Mouse (Mus musculus) c-Kit-positive CD71-positive TER-119-positive erythroid progenitor cells, embryonic 14.5 days (primary cell): ENCODE data around the gene Zrsr1.
A peak's percentile ranks its signal among the peaks of the same experiment; 100 is the strongest.

Source experiments
- DNase-seq: peaks from one replicate; pipeline ENCODE4 v3.0.0-alpha.2; 2013; ENCODE audit warnings: low spot score

The Zrsr1 gene

GRCm38 (mm10) chr11:22971835-22972709 lies at the start of gene Zrsr1:
Zrsr1 (plus strand) TSS chr11:22972005.
- peak; percentile 75 for DNase-seq

GRCm38 (mm10) chr11:22922546-22922945 lies 49.3 kb upstream of the Zrsr1 start:
- DNase-seq = no peak

GRCm38 (mm10) chr11:22923606-22924005 lies 48.2 kb upstream of the Zrsr1 start:
- DNase-seq = no peak

- DNase-seq = no peak
Measured at GRCm38 (mm10) chr11:22928586-22929169, 43.1 kb upstream of the Zrsr1 start.

- no peak for DNase-seq
Measured at GRCm38 (mm10) chr11:22930129-22930528, 41.7 kb upstream of the Zrsr1 start.

GRCm38 (mm10) chr11:22931320-22931905 lies 40.4 kb upstream of the Zrsr1 start:
- peak; percentile 42 for DNase-seq

- no peak for DNase-seq
Measured at GRCm38 (mm10) chr11:22932167-22932566, 39.6 kb upstream of the Zrsr1 start.

GRCm38 (mm10) chr11:22936446-22937125 lies 35.2 kb upstream of the Zrsr1 start:
- no peak for DNase-seq

GRCm38 (mm10) chr11:22937716-22938316 lies 34.0 kb upstream of the Zrsr1 start:
- no peak for DNase-seq

GRCm38 (mm10) chr11:22938983-22939382 lies 32.8 kb upstream of the Zrsr1 start:
- DNase-seq = no peak

GRCm38 (mm10) chr11:22949101-22949500 lies 22.7 kb upstream of the Zrsr1 start:
- no peak for DNase-seq

- no peak for DNase-seq
Measured at GRCm38 (mm10) chr11:22950131-22950530, 21.7 kb upstream of the Zrsr1 start.

GRCm38 (mm10) chr11:22952668-22953067 lies 19.1 kb upstream of the Zrsr1 start:
- no peak for DNase-seq

GRCm38 (mm10) chr11:22956346-22956745 lies 15.5 kb upstream of the Zrsr1 start:
- no peak for DNase-seq

- no peak for DNase-seq
Measured at GRCm38 (mm10) chr11:22956830-22957229, 15.0 kb upstream of the Zrsr1 start.

GRCm38 (mm10) chr11:22957791-22958374 lies 13.9 kb upstream of the Zrsr1 start:
- DNase-seq = no peak

GRCm38 (mm10) chr11:22962101-22962500 lies 9.7 kb upstream of the Zrsr1 start:
- DNase-seq = no peak

GRCm38 (mm10) chr11:22964401-22964800 lies 7.4 kb upstream of the Zrsr1 start:
- DNase-seq = no peak

GRCm38 (mm10) chr11:22965503-22965902 lies 6.3 kb upstream of the Zrsr1 start:
- DNase-seq = no peak

GRCm38 (mm10) chr11:22969486-22969885 lies 2.3 kb upstream of the Zrsr1 start:
- DNase-seq = no peak

GRCm38 (mm10) chr11:22970546-22970945 lies 1.3 kb upstream of the Zrsr1 start:
- DNase-seq = no peak
